Mouse (Mus musculus) spleen, adult 12 weeks (tissue): Measurements from ENCODE around the gene Sox6.

Source experiments
- DNase-seq: peaks from one replicate; pipeline ENCODE4 v3.0.0; 2022; ENCODE audit warnings: low spot score

The Sox6 gene

GRCm38 (mm10) chr7:115985716-115986115 lies 52.9 kb downstream of the Sox6 start:
- no peak for DNase-seq

GRCm38 (mm10) chr7:115984076-115984475 lies 54.5 kb downstream of the Sox6 start:
- no peak for DNase-seq

GRCm38 (mm10) chr7:115979813-115980512 lies 58.6 kb downstream of the Sox6 start:
- no peak for DNase-seq

GRCm38 (mm10) chr7:115974518-115974917 lies 64.1 kb downstream of the Sox6 start:
- no peak for DNase-seq

- DNase-seq = no peak
Observed at GRCm38 (mm10) chr7:115967186-115967585, 71.4 kb downstream of the Sox6 start.

- DNase-seq = no peak
Observed at GRCm38 (mm10) chr7:115966181-115966580, 72.4 kb downstream of the Sox6 start.

GRCm38 (mm10) chr7:115953046-115953445 lies 85.5 kb downstream of the Sox6 start:
- no peak for DNase-seq

- no peak for DNase-seq
Observed at GRCm38 (mm10) chr7:115952235-115952634, 86.4 kb downstream of the Sox6 start.

GRCm38 (mm10) chr7:115951689-115952088 lies 86.9 kb downstream of the Sox6 start:
- DNase-seq = peak; percentile 12

GRCm38 (mm10) chr7:115947916-115948315 lies 90.7 kb downstream of the Sox6 start:
- DNase-seq = no peak

GRCm38 (mm10) chr7:115946559-115946958 lies 92.0 kb downstream of the Sox6 start:
- no peak for DNase-seq

- DNase-seq = no peak
Observed at GRCm38 (mm10) chr7:115945516-115945915, 93.1 kb downstream of the Sox6 start.

- no peak for DNase-seq
Observed at GRCm38 (mm10) chr7:115944250-115944649, 94.3 kb downstream of the Sox6 start.

- peak; percentile 25 for DNase-seq
Observed at GRCm38 (mm10) chr7:115941766-115942165, 96.8 kb downstream of the Sox6 start.

GRCm38 (mm10) chr7:115939292-115939691 lies 99.3 kb downstream of the Sox6 start:
- DNase-seq = no peak

GRCm38 (mm10) chr7:115936908-115937307 lies 101.7 kb downstream of the Sox6 start:
- no peak for DNase-seq

GRCm38 (mm10) chr7:115915338-115915737 lies 123.3 kb downstream of the Sox6 start:
- no peak for DNase-seq

- no peak for DNase-seq
Observed at GRCm38 (mm10) chr7:115910313-115910712, 128.3 kb downstream of the Sox6 start.

- DNase-seq = no peak
Observed at GRCm38 (mm10) chr7:115904798-115905207, 133.8 kb downstream of the Sox6 start.

- no peak for DNase-seq
Observed at GRCm38 (mm10) chr7:115903931-115904797, 134.4 kb downstream of the Sox6 start.

- no peak for DNase-seq
Observed at GRCm38 (mm10) chr7:115903368-115903767, 135.2 kb downstream of the Sox6 start.

GRCm38 (mm10) chr7:115895831-115896230 lies 142.8 kb downstream of the Sox6 start:
- no peak for DNase-seq

- peak; percentile 34 for DNase-seq
Observed at GRCm38 (mm10) chr7:115895028-115895671, 143.4 kb downstream of the Sox6 start.
